Mouse (Mus musculus) heart, adult 18-20 months (tissue): ENCODE results near the gene Sema4b. TPM values are rescaled to one million over a fixed set of nuclear protein-coding genes. Genes with fewer than 3 reads are reported as not detected.
A peak's percentile ranks its signal among the peaks of the same experiment; 100 is the strongest.

Experiments used
- DNase-seq, 2 experiments: peaks; one replicate each; pipeline ENCODE4 v3.0.0; 2021 to 2022; ENCODE audit warnings: mixed read lengths in 1 of 2
- total RNA-seq, 2 experiments: library from RNA; stranded (reverse); gene quantifications; 2 replicates each; pipeline ENCODE4 v1.2.3; 2021

Gene Sema4b
- total RNA-seq, 2 experiments from 2014 or later, result 10.6 to 12.6 TPM

DNA sequence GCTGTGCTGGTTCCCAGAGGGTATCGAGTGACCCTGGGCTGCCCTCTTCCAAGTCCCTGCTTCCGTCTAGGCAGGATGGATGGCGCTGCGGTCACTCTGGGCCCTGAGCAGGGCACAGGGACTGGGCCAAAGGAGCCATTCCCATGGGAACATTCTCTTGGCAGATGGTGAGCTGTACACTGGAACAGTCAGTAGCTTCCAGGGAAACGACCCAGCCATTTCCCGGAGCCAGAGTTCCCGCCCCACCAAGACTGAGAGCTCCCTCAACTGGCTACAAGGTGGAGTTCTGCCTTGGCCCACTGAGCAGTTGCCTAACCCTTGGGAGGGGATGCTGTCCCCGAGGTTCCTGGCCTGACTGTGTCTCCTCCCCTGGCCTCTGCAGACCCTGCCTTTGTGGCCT lies 29.9 kb downstream of the Sema4b start:
- peak; percentile 76 to 89 for DNase-seq

DNA sequence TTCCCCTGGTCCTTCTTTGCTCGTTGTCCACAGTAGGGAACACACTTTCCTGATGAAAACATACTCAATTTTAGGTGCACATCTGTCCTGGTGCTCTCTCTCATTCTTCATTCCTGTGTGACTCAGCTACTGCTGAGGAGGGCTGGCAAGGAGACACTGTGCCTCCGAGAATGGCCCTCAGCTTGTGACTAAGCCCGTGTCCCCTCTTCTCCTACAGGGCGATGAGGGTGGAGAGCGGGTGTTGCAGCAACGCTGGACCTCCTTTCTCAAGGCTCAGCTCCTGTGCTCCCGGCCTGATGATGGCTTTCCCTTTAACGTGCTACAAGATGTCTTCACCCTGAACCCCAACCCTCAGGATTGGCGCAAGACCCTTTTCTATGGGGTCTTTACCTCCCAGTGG lies 32.0 kb downstream of the Sema4b start:
- DNase-seq, result no peak

DNA sequence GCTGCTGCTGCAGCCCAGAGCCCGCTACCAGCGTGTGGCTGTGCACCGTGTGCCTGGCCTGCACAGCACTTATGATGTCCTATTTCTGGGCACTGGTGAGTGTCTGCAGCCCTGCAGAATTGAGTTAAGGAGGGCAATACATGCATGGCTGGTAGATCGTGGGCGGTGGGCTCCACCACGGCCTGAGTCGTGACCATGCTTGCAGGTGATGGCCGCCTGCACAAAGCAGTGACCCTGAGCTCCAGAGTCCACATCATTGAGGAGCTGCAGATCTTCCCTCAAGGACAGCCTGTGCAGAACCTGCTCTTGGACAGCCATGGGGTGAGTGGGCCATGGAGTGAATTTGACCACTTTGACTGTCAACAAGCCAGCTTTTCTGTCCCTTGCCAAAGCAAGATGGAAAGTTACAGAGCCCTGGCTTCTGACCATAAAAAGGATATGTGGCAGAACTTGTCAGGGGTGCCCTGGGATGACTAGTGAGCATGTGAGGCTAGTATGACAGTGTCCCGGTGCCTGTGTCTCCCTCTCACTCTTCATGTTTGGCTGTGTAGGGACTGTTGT lies 33.7 kb downstream of the Sema4b start:
- DNase-seq, result no peak

DNA sequence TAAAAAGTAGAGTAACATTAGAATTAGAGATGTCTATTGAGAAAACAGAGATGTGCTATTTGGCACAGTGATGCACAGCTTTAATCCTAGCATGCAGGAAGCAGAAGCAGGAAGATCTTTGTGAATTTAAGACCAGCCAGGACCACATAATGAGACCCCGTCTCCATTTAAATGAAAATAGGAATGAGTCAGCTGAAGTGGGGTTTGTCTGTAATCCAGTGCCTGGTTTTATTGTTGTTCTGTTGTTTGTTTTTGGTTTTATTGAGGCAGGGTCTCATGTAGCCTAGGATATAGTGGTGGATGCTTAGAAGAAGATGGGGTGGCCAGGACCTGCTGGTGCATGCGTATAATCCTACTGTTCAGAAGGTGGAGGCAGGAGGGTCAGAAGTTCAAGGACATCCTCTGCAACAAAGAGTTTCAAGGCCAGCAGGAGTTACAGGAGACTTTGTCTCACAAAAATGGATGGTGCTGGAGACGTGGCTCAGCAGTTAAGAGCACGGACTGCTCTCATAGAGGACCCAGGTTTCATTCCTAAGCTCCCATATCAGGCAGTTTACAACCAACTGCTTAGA lies 34.6 kb downstream of the Sema4b start:
- DNase-seq, result no peak

GRCm38 (mm10) chr7:80227065-80227464 lies 40.4 kb downstream of the Sema4b start:
- DNase-seq, result no peak

- DNase-seq, result no peak
These were observed 43.6 kb downstream of the Sema4b start for GRCm38 (mm10) chr7:80230196-80230595.

DNA sequence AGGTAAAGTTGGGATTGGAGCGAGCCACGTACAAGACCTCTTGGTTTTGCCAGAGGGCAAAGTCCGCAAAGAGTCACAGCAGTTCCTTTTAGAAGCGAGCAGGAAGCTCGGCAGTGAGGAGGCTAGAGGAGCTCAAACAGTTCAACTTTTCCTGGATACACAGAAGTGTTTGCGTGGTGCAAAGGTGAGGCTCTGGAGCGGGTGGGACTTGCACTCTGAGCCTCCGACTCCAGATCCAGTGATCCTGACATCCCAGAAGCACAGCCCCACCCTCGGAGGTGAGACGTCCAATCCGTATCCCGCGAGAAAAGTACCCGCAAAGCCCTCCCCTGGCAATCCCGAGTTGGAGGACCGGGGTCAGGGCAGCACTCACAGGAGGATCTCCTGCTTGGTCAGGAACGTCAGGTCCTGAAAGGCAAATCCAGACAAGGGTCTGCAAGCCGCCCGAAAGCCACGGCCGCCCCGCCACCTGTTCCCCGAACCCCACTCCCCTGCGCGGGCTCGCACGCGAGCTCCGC lies 45.4 kb downstream of the Sema4b start:
- no peak for DNase-seq

- peak; percentile 96 to 98 for DNase-seq
These were observed 45.9 kb downstream of the Sema4b start, which contains the start of the genes Cib1 and Gdpgp1 for GRCm38 (mm10) chr7:80232489-80233029. Gene Cib1, minus strand, starts transcription at chr7:80232813. Gene Gdpgp1, plus strand, starts transcription at chr7:80232865.

GRCm38 (mm10) chr7:80233799-80234198 lies 47.2 kb downstream of the Sema4b start:
- no peak for DNase-seq

- no peak for DNase-seq
These were observed 51.9 kb downstream of the Sema4b start for GRCm38 (mm10) chr7:80238542-80238941.

GRCm38 (mm10) chr7:80241661-80242060 lies 55.0 kb downstream of the Sema4b start:
- DNase-seq, result no peak

DNA sequence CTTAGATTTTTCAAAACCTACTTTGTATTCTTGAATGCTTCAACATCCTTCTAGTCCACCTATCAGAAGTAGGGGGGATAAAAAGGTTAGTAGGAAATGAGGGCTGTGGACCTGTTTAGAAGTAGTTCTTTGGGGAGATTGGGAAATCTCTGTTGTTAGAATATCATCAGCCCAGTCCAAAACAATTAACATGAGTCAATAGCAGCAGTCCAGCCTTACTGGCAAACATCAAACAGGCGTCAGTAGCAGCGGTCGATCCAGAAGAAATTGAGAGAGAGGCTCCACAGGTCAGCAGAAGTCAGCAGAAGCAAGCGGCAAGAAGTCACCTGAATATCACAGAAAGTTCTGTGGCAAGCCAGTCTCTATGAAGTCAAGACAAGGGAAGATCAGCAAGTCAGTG lies 58.2 kb downstream of the Sema4b start:
- DNase-seq, result no peak

GRCm38 (mm10) chr7:80246148-80246721 lies 59.6 kb downstream of the Sema4b start, which contains the start of gene Ttll13:
Gene Ttll13, plus strand, starts transcription at chr7:80246376.
- DNase-seq, result peak; percentile 96 to 98

DNA sequence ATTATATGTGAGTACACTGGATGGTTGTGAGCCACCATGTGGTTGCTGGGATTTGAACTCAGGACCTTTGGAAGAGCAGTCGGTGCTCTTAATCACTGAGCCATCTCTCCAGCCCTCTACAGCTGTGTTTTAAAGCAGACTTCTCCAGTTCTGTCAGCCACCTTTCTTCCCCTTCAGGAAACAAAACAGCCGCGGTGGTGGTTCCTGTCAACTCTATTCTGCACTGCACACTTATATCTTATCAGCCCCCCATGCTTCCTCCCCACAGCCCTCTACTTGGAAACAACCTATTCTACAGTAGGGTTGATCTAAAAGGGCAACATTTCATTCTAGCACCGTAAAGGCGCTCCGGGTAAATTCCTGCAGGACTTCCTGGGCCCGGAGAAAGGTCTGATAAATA lies 60.2 kb downstream of the Sema4b start:
- no peak for DNase-seq

- DNase-seq, result no peak
These were observed 65.8 kb downstream of the Sema4b start for GRCm38 (mm10) chr7:80252437-80252836.

- no peak for DNase-seq
These were observed 66.2 kb downstream of the Sema4b start for GRCm38 (mm10) chr7:80252886-80253285.

GRCm38 (mm10) chr7:80255981-80256380 lies 69.3 kb downstream of the Sema4b start:
- no peak for DNase-seq

DNA sequence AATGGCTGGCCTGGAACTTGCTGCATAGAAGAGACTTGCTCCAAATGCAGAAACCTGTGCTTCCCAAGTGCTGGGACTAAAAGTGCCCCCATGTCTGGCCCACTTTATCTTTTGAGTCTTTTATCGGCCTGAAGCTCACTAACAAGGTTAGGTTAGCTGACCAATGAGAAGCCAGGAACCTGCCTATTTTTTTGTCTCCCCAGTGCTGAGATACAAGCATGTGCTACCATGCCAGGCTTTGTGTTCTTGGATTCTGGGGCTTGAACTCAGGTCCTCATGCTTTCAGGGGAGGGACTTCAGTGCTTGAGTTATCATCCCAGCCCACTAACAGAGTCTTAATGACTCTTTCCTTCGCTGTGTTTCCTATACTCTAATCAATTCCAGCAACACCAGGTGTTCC lies 71.1 kb downstream of the Sema4b start:
- no peak for DNase-seq

DNA sequence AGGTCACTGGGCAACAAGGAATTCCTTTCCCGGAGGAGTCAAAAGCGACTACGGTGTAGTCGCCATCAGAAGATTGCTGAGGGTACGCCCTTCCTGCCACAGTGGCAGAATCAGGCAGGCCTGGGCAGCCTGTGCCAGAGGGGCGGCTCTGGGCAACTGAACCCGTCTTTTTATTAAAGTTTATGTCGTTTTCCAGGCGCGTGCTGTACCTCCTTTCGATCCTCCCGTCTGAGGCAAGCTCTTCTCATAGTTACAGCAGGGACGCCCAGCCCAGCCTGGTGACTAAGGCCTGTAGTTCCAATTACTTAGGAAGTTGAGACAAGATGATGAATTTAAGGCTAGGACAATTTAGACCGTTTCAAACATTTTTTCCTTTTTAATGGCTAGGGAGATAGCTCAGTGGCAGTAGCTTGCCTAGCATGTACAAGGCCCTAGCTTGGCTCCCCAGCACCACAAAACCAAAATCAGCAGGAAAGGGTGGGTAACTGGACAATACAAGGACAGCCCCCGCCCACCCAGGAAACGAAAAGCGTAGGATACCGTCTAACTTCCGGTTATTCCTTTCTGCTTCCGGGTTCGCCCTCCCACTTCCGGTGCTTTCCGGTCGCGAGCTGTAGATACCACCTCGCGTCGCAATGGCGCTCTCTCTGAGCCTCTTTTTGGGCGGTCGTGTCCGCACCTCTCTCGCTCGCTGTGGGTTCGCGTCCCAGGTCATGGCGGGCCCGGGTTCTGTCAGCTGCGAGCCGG lies 74.2 kb downstream of the Sema4b start, which contains the start of gene Ngrn:
Gene Ngrn, plus strand, starts transcription at position 591 of the 747 bp plus-strand sequence.
- peak; percentile 92 to 93 for DNase-seq

- DNase-seq, result no peak
These were observed 74.8 kb downstream of the Sema4b start for GRCm38 (mm10) chr7:80261372-80261990.

DNA sequence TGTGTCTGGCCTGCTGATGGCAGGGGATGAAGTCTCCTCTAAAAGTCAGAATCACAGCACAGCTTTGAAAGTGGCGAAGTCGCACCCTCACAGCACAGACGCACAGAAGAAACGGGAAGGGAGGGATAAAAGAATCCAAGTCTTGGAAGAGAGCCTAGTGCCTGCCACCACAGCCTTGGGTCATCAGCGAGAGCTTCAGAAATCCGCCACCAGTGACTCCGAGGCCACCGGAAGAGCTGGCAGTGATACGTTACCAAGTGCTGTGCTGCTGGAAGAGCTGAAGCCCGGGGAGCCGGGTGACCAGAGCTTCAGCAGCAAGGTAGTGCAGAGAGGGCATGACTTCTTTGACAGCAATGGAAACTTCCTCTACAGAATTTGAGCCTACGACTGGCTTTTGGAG lies 78.0 kb downstream of the Sema4b start:
- DNase-seq, result no peak

DNA sequence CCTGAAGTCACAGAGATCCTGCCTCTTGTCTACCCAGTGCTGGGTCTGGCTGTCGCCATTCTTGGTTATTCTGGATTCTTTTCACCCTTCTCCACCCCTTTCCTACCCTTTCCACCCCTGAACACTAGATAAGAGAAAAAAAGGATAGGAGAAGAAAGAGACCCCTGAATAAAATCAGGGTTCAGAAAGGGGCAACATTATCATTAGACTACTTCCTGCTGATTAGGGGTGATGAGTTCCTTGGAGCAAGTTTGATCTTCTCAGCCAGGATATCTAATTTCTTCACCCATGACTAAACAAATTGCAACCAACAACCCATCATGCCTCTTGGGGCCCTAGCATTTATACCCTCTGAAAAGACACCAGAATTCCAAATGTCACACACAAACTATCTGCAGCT lies 81.1 kb downstream of the Sema4b start:
- no peak for DNase-seq
